Mouse (Mus musculus) liver, adult 2 months (tissue): ENCODE data around the gene Mef2c.

Source experiments
- CTCF ChIP-seq: fragments of 200-500 bp; IDR thresholded peaks from 2 replicates; pipeline ENCODE4 v1.5.1; 2011; ENCODE audit warnings: low read depth, low read length, control low read depth
- POLR2A ChIP-seq: fragments of 200-500 bp; IDR thresholded peaks from 2 replicates; pipeline ENCODE4 v1.6.1; 2011; ENCODE audit warnings: low read length, control low read depth; ENCODE audit not compliant: insufficient read depth; ENCODE audit errors: extremely low read depth

- TF ChIP-seq CTCF (no peak), POLR2A (no peak)
Measured at GRCm38 (mm10) chr13:83527921-83528320, 24.1 kb downstream of the Mef2c start.
